Mouse (Mus musculus): Measurements from ENCODE around the gene Neo1. TPM values are rescaled to one million over a fixed set of nuclear protein-coding genes. Genes with fewer than 3 reads are reported as not detected.

Gene Neo1
- polyA plus RNA-seq, 1 experiment from 2014 or later = 62.1 TPM

DNA sequence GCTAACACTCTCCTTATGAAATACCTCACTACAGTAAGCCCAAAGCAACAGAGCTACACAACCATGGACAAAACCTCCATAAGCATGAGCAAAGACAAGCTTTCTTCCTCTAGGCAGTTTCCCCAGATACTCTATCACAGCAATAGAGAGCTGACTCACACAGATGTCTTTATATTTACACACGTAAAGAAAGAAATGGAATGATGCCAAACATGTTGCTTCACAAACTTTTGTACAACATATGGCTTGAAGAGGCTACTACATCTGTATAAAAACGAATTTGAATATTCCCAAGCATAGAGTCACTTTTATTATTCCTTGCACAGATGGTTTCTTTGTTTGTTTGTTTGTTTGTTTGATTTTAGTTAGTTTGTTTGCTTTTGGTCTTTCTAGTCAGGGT is 101.5 kb downstream of the Neo1 start:
- H3K4me3 ChIP-seq (replicated peaks; ENCODE audit: low read length) = no peak overlapping the region
- no peak overlapping the region for H3K27ac ChIP-seq
- peaks cover 9% of the 10 kb centered on the region for H3K36me3 ChIP-seq (replicated peaks; ENCODE audit: control insufficient read depth, insufficient read depth)
- ATAC-seq (ENCODE audit: low FRiP score) (no peak), DNase-seq (ENCODE audit: low spot score) (no peak)
- no peaks in the 10 kb centered on the region for H3K4me1 ChIP-seq (replicated peaks; ENCODE audit: control insufficient read depth, insufficient read depth, low read length)
- no peak overlapping the region for H3K4me2 ChIP-seq (replicated peaks)
- H3K9me3 ChIP-seq (ENCODE audit: control insufficient read depth, low read length) = no peaks in the 10 kb centered on the region
- no peak overlapping the region for H3K9ac ChIP-seq
- 70% methylated on average over 2 of the region's 2 CpGs for WGBS
- no peaks in the 10 kb centered on the region for H3K27me3 ChIP-seq (ENCODE audit: control insufficient read depth, insufficient read depth, low read length)

DNA sequence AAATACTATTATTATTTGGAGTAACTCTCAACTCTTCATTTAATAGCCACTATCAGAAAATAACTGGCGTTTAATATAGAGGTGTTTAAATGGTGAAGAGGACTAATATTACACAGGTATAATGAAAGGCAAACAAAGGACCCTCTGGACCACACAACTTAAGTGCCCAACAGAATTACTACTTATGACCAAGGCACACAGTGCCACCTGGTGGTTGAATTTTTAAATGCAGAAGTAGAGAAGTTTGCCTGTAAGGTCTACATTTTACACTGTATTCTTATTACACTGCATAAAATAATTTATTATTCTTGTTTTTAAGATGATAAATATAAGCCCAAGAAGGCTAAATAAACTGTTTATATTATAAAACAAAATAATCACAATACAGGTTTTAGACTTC is 108.1 kb downstream of the Neo1 start:
- Histone ChIP-seq H3K27me3 (ENCODE audit: control insufficient read depth, insufficient read depth, low read length) (no peaks in the 10 kb centered on the region), H3K27ac (no peak overlapping the region), H3K4me3 (replicated peaks; ENCODE audit: low read length) (no peak overlapping the region), H3K9ac (no peak overlapping the region), H3K4me2 (replicated peaks) (no peak overlapping the region), H3K36me3 (replicated peaks; ENCODE audit: control insufficient read depth, insufficient read depth) (peaks cover 24% of the 10 kb centered on the region), H3K9me3 (ENCODE audit: control insufficient read depth, low read length) (no peaks in the 10 kb centered on the region), H3K4me1 (replicated peaks; ENCODE audit: control insufficient read depth, insufficient read depth, low read length) (no peaks in the 10 kb centered on the region)
- DNase-seq (ENCODE audit: low spot score) (peak; percentile 88), ATAC-seq (ENCODE audit: low FRiP score) (no peak)
- 31% methylated on average over 1 of the region's 1 CpGs for WGBS

DNA sequence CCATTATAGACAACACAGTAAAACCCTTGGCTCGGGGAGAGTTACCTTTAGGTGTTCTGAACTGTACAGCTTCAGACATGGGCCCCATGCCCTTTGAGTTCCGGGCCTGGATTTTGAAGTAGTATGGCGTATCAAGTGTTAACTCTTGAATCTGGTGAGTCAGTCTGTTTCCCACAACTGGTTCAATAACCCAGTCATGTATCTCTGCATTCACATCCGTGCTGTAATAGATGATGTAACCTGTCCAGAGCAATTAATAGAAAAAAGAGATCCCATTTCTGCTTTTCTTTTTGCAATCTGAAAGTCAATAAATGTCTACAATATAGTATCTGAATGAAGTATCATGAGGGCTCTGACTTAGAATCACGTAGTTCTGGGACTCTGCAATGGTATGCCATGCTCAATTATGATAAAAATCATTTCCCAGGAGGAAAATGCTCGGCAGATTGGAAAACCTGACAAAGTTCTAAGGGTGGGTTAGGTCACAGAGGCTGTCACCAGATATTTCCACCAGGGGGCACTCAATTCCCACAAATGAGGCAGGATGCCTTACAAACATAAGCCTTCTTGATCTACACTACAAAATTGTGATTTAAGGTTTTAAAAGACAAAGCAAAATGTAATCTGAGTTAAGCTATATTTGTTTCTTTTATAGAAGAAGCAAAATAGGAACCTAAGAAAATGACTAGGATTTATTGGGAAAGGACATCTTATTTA is 133.2 kb downstream of the Neo1 start:
- H3K9ac ChIP-seq = no peak overlapping the region
- H3K27ac ChIP-seq = no peak overlapping the region
- DNase-seq (ENCODE audit: low spot score) (peak; percentile 88), ATAC-seq (ENCODE audit: low FRiP score) (no peak)
- no peaks in the 10 kb centered on the region for H3K27me3 ChIP-seq (ENCODE audit: control insufficient read depth, insufficient read depth, low read length)
- H3K4me2 ChIP-seq (replicated peaks) = no peak overlapping the region
- 66% methylated on average over 6 of the region's 6 CpGs for WGBS
- H3K36me3 ChIP-seq (replicated peaks; ENCODE audit: control insufficient read depth, insufficient read depth) = peaks cover 57% of the 10 kb centered on the region
- H3K4me1 ChIP-seq (replicated peaks; ENCODE audit: control insufficient read depth, insufficient read depth, low read length) = no peaks in the 10 kb centered on the region
- H3K9me3 ChIP-seq (ENCODE audit: control insufficient read depth, low read length) = no peaks in the 10 kb centered on the region
- no peak overlapping the region for H3K4me3 ChIP-seq (replicated peaks; ENCODE audit: low read length)

DNA sequence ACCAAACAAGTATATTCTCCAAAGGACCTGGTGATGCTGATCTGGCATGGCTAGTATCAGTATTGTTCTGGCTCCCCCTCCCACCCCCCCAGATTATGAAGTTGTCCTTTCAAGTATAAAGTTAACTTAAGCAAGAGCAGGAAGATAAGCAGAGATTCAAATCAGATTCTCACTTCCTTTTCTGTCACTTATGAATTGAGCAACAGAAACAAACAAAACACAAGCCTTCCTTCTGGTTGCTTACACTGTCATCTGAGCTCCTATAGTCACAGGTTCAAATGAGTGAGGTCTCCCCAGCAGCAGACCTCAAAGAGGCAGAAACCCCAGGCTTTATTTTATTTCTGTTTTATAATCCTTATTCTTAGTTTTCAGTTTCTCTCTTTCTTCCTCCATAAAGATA is 136.6 kb downstream of the Neo1 start:
- H3K9ac ChIP-seq = no peak overlapping the region
- H3K4me1 ChIP-seq (replicated peaks; ENCODE audit: control insufficient read depth, insufficient read depth, low read length) = no peaks in the 10 kb centered on the region
- no peak overlapping the region for H3K4me2 ChIP-seq (replicated peaks)
- H3K4me3 ChIP-seq (replicated peaks; ENCODE audit: low read length) = no peak overlapping the region
- no peak overlapping the region for H3K27ac ChIP-seq
- no peak for ATAC-seq (ENCODE audit: low FRiP score)
- no peaks in the 10 kb centered on the region for H3K27me3 ChIP-seq (ENCODE audit: control insufficient read depth, insufficient read depth, low read length)
- H3K36me3 ChIP-seq (replicated peaks; ENCODE audit: control insufficient read depth, insufficient read depth) = peaks cover 45% of the 10 kb centered on the region
- DNase-seq (ENCODE audit: low spot score) = no peak
- H3K9me3 ChIP-seq (ENCODE audit: control insufficient read depth, low read length) = no peaks in the 10 kb centered on the region

DNA sequence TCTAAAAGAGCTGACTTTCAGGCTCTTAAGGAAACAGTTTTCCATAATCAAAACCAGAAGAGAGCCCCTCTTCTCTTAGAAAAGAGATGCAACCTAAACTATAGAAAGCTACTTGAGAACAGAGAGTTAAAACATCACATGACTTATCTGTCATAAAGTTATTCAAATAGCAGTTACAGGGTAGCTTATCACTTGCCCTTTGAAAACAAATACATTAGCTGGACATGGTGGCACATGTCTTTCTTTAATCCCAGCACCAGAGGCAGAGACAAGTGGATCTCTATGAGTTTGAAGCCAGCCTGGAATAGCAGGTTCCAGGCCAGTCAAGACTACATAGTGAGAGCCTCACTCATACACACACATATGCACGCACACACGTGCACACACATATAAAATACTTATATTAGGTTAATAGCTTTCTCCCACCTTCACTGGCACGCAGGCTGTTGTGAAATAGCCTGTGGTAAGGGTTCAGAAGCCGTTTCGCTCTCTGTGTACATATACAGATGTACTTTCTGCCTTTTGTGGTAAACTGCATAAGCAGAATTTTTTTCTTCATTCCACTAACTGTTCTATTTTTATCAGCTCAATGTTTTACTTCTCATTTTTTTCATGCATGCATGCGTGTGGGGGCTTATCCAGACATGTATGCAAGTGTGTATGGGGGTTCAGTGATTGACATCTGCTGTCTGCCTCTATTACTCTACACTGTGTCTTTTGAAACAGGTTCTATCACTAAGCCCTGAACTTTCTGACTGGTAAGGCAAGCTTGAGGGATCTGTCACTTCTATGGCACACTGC is 144.2 kb downstream of the Neo1 start:
- DNase-seq (ENCODE audit: low spot score) = no peak
- ATAC-seq (ENCODE audit: low FRiP score) = no peak
- Histone ChIP-seq H3K4me3 (replicated peaks; ENCODE audit: low read length) (no peak overlapping the region), H3K9ac (no peak overlapping the region), H3K27me3 (ENCODE audit: control insufficient read depth, insufficient read depth, low read length) (no peaks in the 10 kb centered on the region), H3K9me3 (ENCODE audit: control insufficient read depth, low read length) (no peaks in the 10 kb centered on the region), H3K36me3 (replicated peaks; ENCODE audit: control insufficient read depth, insufficient read depth) (peaks cover 77% of the 10 kb centered on the region), H3K27ac (no peak overlapping the region), H3K4me2 (replicated peaks) (no peak overlapping the region), H3K4me1 (replicated peaks; ENCODE audit: control insufficient read depth, insufficient read depth, low read length) (no peaks in the 10 kb centered on the region)
- WGBS = 94% methylated on average over 6 of the region's 6 CpGs

DNA sequence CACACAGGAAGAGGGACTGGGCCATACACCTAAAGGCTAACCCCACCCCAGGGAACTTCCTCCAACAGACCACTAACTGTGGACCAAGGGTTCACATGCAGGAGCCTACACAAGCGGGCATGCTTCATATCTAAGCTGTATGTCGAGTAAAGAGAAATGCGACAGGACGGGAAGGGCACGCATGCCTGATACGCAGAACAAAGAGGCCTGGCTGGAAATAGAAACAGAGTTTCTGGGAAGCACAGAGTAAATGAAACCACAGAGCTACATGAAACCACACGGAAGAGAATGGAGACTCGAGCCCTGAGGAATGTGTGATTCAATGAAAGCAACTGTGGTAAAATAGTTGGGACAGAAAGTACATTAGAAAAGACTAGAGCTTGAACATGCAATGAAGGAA is 145.3 kb downstream of the Neo1 start:
- ATAC-seq (ENCODE audit: low FRiP score) (no peak), DNase-seq (ENCODE audit: low spot score) (no peak)
- WGBS = 92% methylated on average over 8 of the region's 8 CpGs
- no peak overlapping the region for H3K4me3 ChIP-seq (replicated peaks; ENCODE audit: low read length)
- peaks cover 83% of the 10 kb centered on the region for H3K36me3 ChIP-seq (replicated peaks; ENCODE audit: control insufficient read depth, insufficient read depth)
- no peak overlapping the region for H3K4me2 ChIP-seq (replicated peaks)
- H3K27me3 ChIP-seq (ENCODE audit: control insufficient read depth, insufficient read depth, low read length) = no peaks in the 10 kb centered on the region
- no peak overlapping the region for H3K9ac ChIP-seq
- H3K9me3 ChIP-seq (ENCODE audit: control insufficient read depth, low read length) = no peaks in the 10 kb centered on the region
- no peaks in the 10 kb centered on the region for H3K4me1 ChIP-seq (replicated peaks; ENCODE audit: control insufficient read depth, insufficient read depth, low read length)
- H3K27ac ChIP-seq = no peak overlapping the region

DNA sequence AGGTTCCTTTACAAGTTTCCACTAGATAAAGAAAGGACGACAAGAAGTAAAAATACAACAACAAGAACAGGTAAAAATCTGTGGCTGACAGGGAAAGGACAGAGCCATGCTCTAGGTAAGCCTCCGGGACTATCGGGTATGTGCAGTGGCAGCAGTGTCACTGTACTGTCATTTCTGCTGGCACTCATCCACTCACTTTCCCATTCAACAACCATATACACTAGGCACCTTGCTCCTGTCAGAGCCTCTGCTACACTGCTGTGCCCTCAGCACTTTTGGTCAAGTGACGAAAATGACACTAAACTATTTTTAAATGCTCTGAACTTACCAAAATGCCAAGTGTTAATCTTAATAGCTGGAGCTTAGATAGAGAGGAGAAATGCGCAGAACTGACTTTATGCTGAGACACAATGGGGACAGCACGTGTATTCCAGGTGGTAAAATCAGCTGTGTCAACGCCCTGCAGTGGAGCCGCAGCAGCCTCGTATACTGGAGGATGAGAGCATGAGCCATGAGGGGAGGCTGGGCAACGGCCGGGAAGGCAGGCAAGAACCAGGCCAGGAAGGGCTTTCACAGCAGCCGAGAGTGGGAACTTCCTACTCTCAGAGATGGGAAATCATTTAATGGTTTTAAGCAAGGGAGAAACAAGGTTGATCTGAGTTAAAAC is 146.3 kb downstream of the Neo1 start:
- DNase-seq (ENCODE audit: low spot score) (no peak), ATAC-seq (ENCODE audit: low FRiP score) (no peak)
- Histone ChIP-seq H3K36me3 (replicated peaks; ENCODE audit: control insufficient read depth, insufficient read depth) (peaks cover 89% of the 10 kb centered on the region), H3K4me2 (replicated peaks) (no peak overlapping the region), H3K9me3 (ENCODE audit: control insufficient read depth, low read length) (no peaks in the 10 kb centered on the region), H3K27me3 (ENCODE audit: control insufficient read depth, insufficient read depth, low read length) (no peaks in the 10 kb centered on the region), H3K4me3 (replicated peaks; ENCODE audit: low read length) (no peak overlapping the region), H3K4me1 (replicated peaks; ENCODE audit: control insufficient read depth, insufficient read depth, low read length) (no peaks in the 10 kb centered on the region), H3K27ac (no peak overlapping the region), H3K9ac (no peak overlapping the region)
- WGBS = 93% methylated on average over 12 of the region's 12 CpGs

DNA sequence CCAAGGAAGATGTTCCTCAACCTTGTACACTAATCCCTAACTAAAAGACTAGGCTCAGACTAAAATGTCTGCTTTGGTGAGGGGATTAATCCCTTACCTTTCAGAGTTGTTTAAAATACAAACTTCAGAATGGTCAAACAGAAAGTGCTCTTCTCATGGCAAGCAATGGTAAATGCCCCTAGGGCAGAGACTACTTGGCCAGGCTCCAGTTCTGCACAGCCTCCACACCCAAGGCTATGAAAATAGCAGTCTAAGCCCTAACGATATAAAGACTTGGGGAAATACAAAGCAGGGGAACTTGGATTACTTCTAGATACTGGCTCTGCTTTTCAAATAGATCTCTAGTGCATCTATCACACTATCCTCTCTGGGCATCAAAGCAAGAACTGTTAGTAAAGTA is 153.6 kb downstream of the Neo1 start:
- ATAC-seq (ENCODE audit: low FRiP score) = no peak
- H3K4me3 ChIP-seq (replicated peaks; ENCODE audit: low read length) = no peak overlapping the region
- 52% methylated on average over 1 of the region's 1 CpGs for WGBS
- DNase-seq (ENCODE audit: low spot score) = no peak
- H3K9ac ChIP-seq = no peak overlapping the region
- H3K27ac ChIP-seq = no peak overlapping the region
- H3K27me3 ChIP-seq (ENCODE audit: control insufficient read depth, insufficient read depth, low read length) = no peaks in the 10 kb centered on the region
- no peak overlapping the region for H3K4me2 ChIP-seq (replicated peaks)
- no peaks in the 10 kb centered on the region for H3K9me3 ChIP-seq (ENCODE audit: control insufficient read depth, low read length)
- peaks cover 80% of the 10 kb centered on the region for H3K36me3 ChIP-seq (replicated peaks; ENCODE audit: control insufficient read depth, insufficient read depth)
- no peaks in the 10 kb centered on the region for H3K4me1 ChIP-seq (replicated peaks; ENCODE audit: control insufficient read depth, insufficient read depth, low read length)

DNA sequence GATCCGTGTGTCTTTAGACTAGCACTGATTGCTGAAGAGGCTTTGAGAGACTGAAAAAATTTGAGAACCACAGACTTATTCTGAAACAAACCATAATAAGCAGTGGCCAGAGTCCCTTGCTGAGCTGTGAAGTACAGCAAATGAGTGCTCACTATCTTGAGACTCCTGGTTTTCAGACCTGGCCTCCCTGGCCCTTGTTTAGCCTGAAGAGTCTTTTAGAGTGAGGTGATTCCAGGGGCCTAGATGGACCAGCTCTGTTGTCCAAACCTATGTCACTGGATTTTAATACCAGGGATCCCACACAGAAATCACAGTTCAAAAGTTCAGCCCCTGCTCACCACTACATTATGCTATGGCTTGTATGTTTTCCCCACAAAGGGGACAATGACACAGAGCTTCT is 156.4 kb downstream of the Neo1 start:
- H3K9ac ChIP-seq = no peak overlapping the region
- peaks cover 85% of the 10 kb centered on the region for H3K36me3 ChIP-seq (replicated peaks; ENCODE audit: control insufficient read depth, insufficient read depth)
- no peaks in the 10 kb centered on the region for H3K9me3 ChIP-seq (ENCODE audit: control insufficient read depth, low read length)
- 90% methylated on average over 1 of the region's 1 CpGs for WGBS
- H3K27me3 ChIP-seq (ENCODE audit: control insufficient read depth, insufficient read depth, low read length) = no peaks in the 10 kb centered on the region
- H3K4me2 ChIP-seq (replicated peaks) = no peak overlapping the region
- no peak overlapping the region for H3K27ac ChIP-seq
- ATAC-seq (ENCODE audit: low FRiP score) = no peak
- H3K4me3 ChIP-seq (replicated peaks; ENCODE audit: low read length) = no peak overlapping the region
- no peaks in the 10 kb centered on the region for H3K4me1 ChIP-seq (replicated peaks; ENCODE audit: control insufficient read depth, insufficient read depth, low read length)
- DNase-seq (ENCODE audit: low spot score) = no peak
